Mouse (Mus musculus) embryonic fibroblast, embryonic 13.5 days (primary cell): ENCODE results near the gene Psmb2.

Source experiments
- CTCF ChIP-seq: IDR thresholded peaks from 2 replicates; pipeline ENCODE4 v1.5.1; 2011; ENCODE audit warnings: mild to moderate bottlenecking, control low read depth, low read length, moderate library complexity, borderline replicate concordance; ENCODE audit not compliant: insufficient read depth
- POLR2A ChIP-seq: IDR thresholded peaks from 2 replicates; pipeline ENCODE4 v1.6.1; 2011; ENCODE audit warnings: low read depth, mild to moderate bottlenecking, control low read depth, low read length, moderate library complexity

DNA sequence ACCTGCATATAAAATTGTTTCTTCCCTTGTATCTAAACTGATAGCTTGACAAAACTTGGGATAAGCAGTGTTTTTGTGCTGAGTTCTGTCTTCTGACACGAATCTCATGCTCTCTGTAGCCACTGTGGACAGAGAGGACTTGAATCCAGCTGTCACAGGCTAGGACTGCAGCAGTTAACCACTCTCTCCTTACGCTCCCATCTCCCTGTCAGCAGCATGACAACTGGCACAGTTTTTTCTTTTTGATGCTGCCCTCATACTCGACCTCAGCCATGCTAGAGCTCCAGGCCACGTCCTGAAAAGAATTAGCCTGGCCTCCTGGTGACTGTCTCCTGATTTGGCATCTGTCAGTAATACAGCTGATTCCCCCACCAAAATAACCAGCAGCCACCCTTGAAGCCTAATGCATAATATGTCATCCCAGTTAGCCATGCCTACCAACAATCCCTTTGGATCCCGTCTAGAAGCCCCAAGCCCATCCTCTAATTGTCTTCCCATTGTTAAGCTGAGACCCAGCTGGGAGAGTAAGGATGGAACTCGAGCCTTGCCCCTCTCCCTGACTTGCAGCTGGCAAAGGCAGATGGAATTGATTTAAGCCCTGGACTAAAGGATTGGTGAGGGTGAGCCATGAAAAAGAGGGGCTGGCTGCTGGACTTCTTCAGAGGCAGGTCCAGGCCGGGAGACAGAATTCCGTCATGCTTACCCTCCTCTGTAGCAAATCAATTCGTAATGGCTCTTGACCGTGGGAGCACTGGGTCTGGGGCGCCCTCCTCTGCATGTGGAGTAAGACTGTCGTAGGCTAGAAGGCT is 29.4 kb downstream of the Psmb2 start:
- no peak for TF ChIP-seq CTCF
- TF ChIP-seq POLR2A = no peak
